Mouse (Mus musculus) limb, embryonic 14.5 days (tissue): ENCODE data around the gene Defa25. TPM values are rescaled to one million over a fixed set of nuclear protein-coding genes. Genes with fewer than 3 reads are reported as not detected.
"Not testable (repeated sequence)": the region's sequence is repeated elsewhere in the genome, so short reads cannot be mapped to it uniquely, and the experiment has no call there.

Source experiments
- ATAC-seq: fragments of 200-750 bp; cut with Nextera tagmentation; 2 replicates; pipeline ENCODE4 v1.8.0; 2017; ENCODE audit warnings: low read depth, moderate number of reproducible peaks, moderate TSS enrichment; ENCODE audit not compliant: low FRiP score
- DNase-seq: peaks from one replicate; pipeline ENCODE4 v3.0.0-alpha.2; 2015; ENCODE audit warnings: low spot score
- H3K27ac ChIP-seq: fragments of 300-500 bp; sonication (generic); replicated peaks from 2 replicates; pipeline ENCODE4 v1.5.1; 2014; ENCODE audit warnings: low read depth, mild to moderate bottlenecking, low read length, moderate library complexity, mixed read lengths
- H3K27me3 ChIP-seq: fragments of 300-500 bp; sonication (generic); 2 replicates; pipeline ENCODE4 v1.6.1; 2014; ENCODE audit warnings: low read length, mixed read lengths; ENCODE audit not compliant: control insufficient read depth, insufficient read depth
- H3K36me3 ChIP-seq: fragments of 300-500 bp; sonication (generic); 2 replicates; pipeline ENCODE4 v1.6.1; 2014; ENCODE audit warnings: mild to moderate bottlenecking, low read length, moderate library complexity, mixed read lengths; ENCODE audit not compliant: control insufficient read depth, insufficient read depth
- H3K4me1 ChIP-seq: fragments of 300-500 bp; sonication (generic); 2 replicates; pipeline ENCODE4 v1.6.1; 2014; ENCODE audit warnings: antibody characterized with exemption, low read length, mixed read lengths; ENCODE audit not compliant: control insufficient read depth, insufficient read depth
- H3K4me2 ChIP-seq: fragments of 300-500 bp; sonication (generic); replicated peaks from 2 replicates; pipeline ENCODE4 v1.6.1; 2014; ENCODE audit warnings: low read depth, mild to moderate bottlenecking, low read length, moderate library complexity; ENCODE audit not compliant: severe bottlenecking
- H3K4me3 ChIP-seq: fragments of 300-500 bp; sonication (generic); replicated peaks from 2 replicates; pipeline ENCODE4 v1.5.1; 2014; ENCODE audit warnings: low read length
- H3K9ac ChIP-seq: fragments of 300-500 bp; sonication (generic); 2 replicates; pipeline ENCODE4 v1.6.1; 2014; ENCODE audit warnings: mild to moderate bottlenecking, low read depth, low read length, moderate library complexity; ENCODE audit not compliant: severe bottlenecking
- H3K9me3 ChIP-seq: fragments of 300-500 bp; sonication (generic); 2 replicates; pipeline ENCODE4 v1.6.1; 2016; ENCODE audit warnings: low read length; ENCODE audit not compliant: control insufficient read depth
- POLR2A ChIP-seq: fragments of 200-500 bp; IDR thresholded peaks from 2 replicates; pipeline ENCODE4 v1.8.0; 2012; ENCODE audit warnings: inconsistent platforms, mild to moderate bottlenecking, moderate library complexity, borderline replicate concordance; ENCODE audit not compliant: insufficient read depth, insufficient read length; ENCODE audit errors: extremely low read depth
- WGBS: fragments of 180-500 bp; shearing (Covaris S2); extraction: QIAGEN DNeasy Blood & Tissue Kit; methylation state at CpG from one replicate; pipeline ENCODE4 v1.1.7; 2014; 5-methylcytosine and 5-hydroxymethylcytosine counted together
- polyA plus RNA-seq, 2 experiments: library from polyadenylated mRNA; depleted of rRNA in 1 of 2; stranded (reverse) in 1 of 2; unstranded in 1 of 2; fragments of >200 nt; fragmentation: Nextera tagmentation in 1 of 2; extraction: Ambion mirVana in 1 of 2; gene quantifications; 2 replicates each; pipeline versions ENCODE4 v1.2.1 to v1.2.3; 2012 to 2014

Gene Defa25
- polyA plus RNA-seq (2012; rRNA removed): not detected in 2 replicates
- polyA plus RNA-seq (2014; fragmentation: Nextera tagmentation; extraction: Ambion mirVana): not detected in 2 replicates

- H3K9me3 ChIP-seq, H3K4me1 ChIP-seq, DNase-seq, H3K36me3 ChIP-seq, ATAC-seq, H3K27ac ChIP-seq, H3K4me2 ChIP-seq, H3K4me3 ChIP-seq, H3K9ac ChIP-seq, H3K27me3 ChIP-seq: not testable (repeated sequence)
Observed at GRCm38 (mm10) chr8:21084142-21084541, at the start of gene Defa25. Defa25 (plus strand) TSS chr8:21084442.

- ATAC-seq, H3K4me3 ChIP-seq, H3K27me3 ChIP-seq, H3K9ac ChIP-seq, H3K4me1 ChIP-seq, H3K4me2 ChIP-seq, H3K27ac ChIP-seq, H3K36me3 ChIP-seq, H3K9me3 ChIP-seq, DNase-seq: not testable (repeated sequence)
- WGBS: no CpG with 5 or more reads among the region's 1 CpGs
Observed at GRCm38 (mm10) chr8:21054747-21055146, 29.5 kb upstream of the Defa25 start, which contains the start of gene Defa23. Defa23 (plus strand) TSS chr8:21055047.

- not testable (repeated sequence) for H3K27ac ChIP-seq, DNase-seq, H3K4me1 ChIP-seq, H3K9me3 ChIP-seq, ATAC-seq, H3K36me3 ChIP-seq, H3K9ac ChIP-seq, H3K4me3 ChIP-seq, H3K27me3 ChIP-seq, H3K4me2 ChIP-seq
- WGBS: 61% methylated on average over 1 of the region's 1 CpGs
Observed at GRCm38 (mm10) chr8:21064738-21065137, 19.5 kb upstream of the Defa25 start, which contains the start of gene Defa35. Defa35 (plus strand) TSS chr8:21065038.

GRCm38 (mm10) chr8:21093106-21093505 lies 8.9 kb downstream of the Defa25 start:
- no peaks in the 10 kb centered on the region for H3K27me3 ChIP-seq
- ATAC-seq (no peak), DNase-seq (peak; percentile 3)
- H3K4me3 ChIP-seq: no peak overlapping the region
- H3K9ac ChIP-seq: no peak overlapping the region
- no peaks in the 10 kb centered on the region for H3K4me1 ChIP-seq
- no peak overlapping the region for H3K4me2 ChIP-seq
- WGBS: 51% methylated on average over 4 of the region's 4 CpGs
- TF ChIP-seq POLR2A: no peak
- H3K36me3 ChIP-seq: no peaks in the 10 kb centered on the region
- no peaks in the 10 kb centered on the region for H3K9me3 ChIP-seq
- no peak overlapping the region for H3K27ac ChIP-seq

GRCm38 (mm10) chr8:21095950-21096349 lies 11.7 kb downstream of the Defa25 start, which contains the start of gene Gm14851:
Gm14851 (minus strand) TSS chr8:21096050.
- not testable (repeated sequence) for H3K4me3 ChIP-seq, DNase-seq, H3K27ac ChIP-seq, H3K9me3 ChIP-seq, H3K9ac ChIP-seq, H3K36me3 ChIP-seq, ATAC-seq, H3K27me3 ChIP-seq, H3K4me2 ChIP-seq, H3K4me1 ChIP-seq
- WGBS: no CpG with 5 or more reads among the region's 2 CpGs

- not testable (repeated sequence) for ATAC-seq, H3K4me2 ChIP-seq, H3K9ac ChIP-seq, H3K27ac ChIP-seq, H3K9me3 ChIP-seq, H3K4me1 ChIP-seq, H3K36me3 ChIP-seq, H3K4me3 ChIP-seq, H3K27me3 ChIP-seq, DNase-seq
- WGBS: 60% methylated on average over 3 of the region's 3 CpGs
Observed at GRCm38 (mm10) chr8:21134342-21134741, 50.1 kb downstream of the Defa25 start, which contains the start of gene Defa30. Defa30 (plus strand) TSS chr8:21134642.

Other genes starting within 250 kb of the Defa25 start
- not detected in 2 replicates for gene Defb33, start 191.8 kb upstream of the Defa25 start, polyA plus RNA-seq (2012; rRNA removed)
- gene Defb33, start 191.8 kb upstream of the Defa25 start, polyA plus RNA-seq (2014; fragmentation: Nextera tagmentation; extraction: Ambion mirVana): not detected in 2 replicates
- not detected in 2 replicates for gene Gm15056, start 181.8 kb upstream of the Defa25 start, polyA plus RNA-seq (2012; rRNA removed)
- not detected in 2 replicates for gene Gm15056, start 181.8 kb upstream of the Defa25 start, polyA plus RNA-seq (2014; fragmentation: Nextera tagmentation; extraction: Ambion mirVana)
- gene Gm6040, start 162.4 kb upstream of the Defa25 start, polyA plus RNA-seq (2012; rRNA removed): not detected in 2 replicates
- gene Gm6040, start 162.4 kb upstream of the Defa25 start, polyA plus RNA-seq (2014; fragmentation: Nextera tagmentation; extraction: Ambion mirVana): not detected in 2 replicates
- not detected in 2 replicates for gene AY761185, start 139.7 kb upstream of the Defa25 start, polyA plus RNA-seq (2012; rRNA removed)
- gene AY761185, start 139.7 kb upstream of the Defa25 start, polyA plus RNA-seq (2014; fragmentation: Nextera tagmentation; extraction: Ambion mirVana): not detected in 2 replicates
- gene Defa21, start 58.9 kb upstream of the Defa25 start, polyA plus RNA-seq (2012; rRNA removed): 0.49 and 0.52 TPM in 2 replicates
- gene Defa21, start 58.9 kb upstream of the Defa25 start, polyA plus RNA-seq (2014; fragmentation: Nextera tagmentation; extraction: Ambion mirVana): not detected in 2 replicates
- not detected in 2 replicates for gene Defa23, start 29.4 kb upstream of the Defa25 start, polyA plus RNA-seq (2012; rRNA removed)
- not detected in 2 replicates for gene Defa23, start 29.4 kb upstream of the Defa25 start, polyA plus RNA-seq (2014; fragmentation: Nextera tagmentation; extraction: Ambion mirVana)
- not detected in 2 replicates for gene Defa35, start 19.4 kb upstream of the Defa25 start, polyA plus RNA-seq (2012; rRNA removed)
- not detected in 2 replicates for gene Defa35, start 19.4 kb upstream of the Defa25 start, polyA plus RNA-seq (2014; fragmentation: Nextera tagmentation; extraction: Ambion mirVana)
- not detected in 2 replicates for gene Gm14851, start 11.6 kb downstream of the Defa25 start, polyA plus RNA-seq (2012; rRNA removed)
- gene Gm14851, start 11.6 kb downstream of the Defa25 start, polyA plus RNA-seq (2014; fragmentation: Nextera tagmentation; extraction: Ambion mirVana): not detected in 2 replicates
- not detected in 2 replicates for gene Defa30, start 50.2 kb downstream of the Defa25 start, polyA plus RNA-seq (2012; rRNA removed)
- gene Defa30, start 50.2 kb downstream of the Defa25 start, polyA plus RNA-seq (2014; fragmentation: Nextera tagmentation; extraction: Ambion mirVana): not detected in 2 replicates
- gene Defa22, start 77.8 kb downstream of the Defa25 start, polyA plus RNA-seq (2012; rRNA removed): not detected in 2 replicates
- not detected in 2 replicates for gene Defa22, start 77.8 kb downstream of the Defa25 start, polyA plus RNA-seq (2014; fragmentation: Nextera tagmentation; extraction: Ambion mirVana)
- gene Defa31, start 107.2 kb downstream of the Defa25 start, polyA plus RNA-seq (2012; rRNA removed): not detected in 2 replicates
- gene Defa31, start 107.2 kb downstream of the Defa25 start, polyA plus RNA-seq (2014; fragmentation: Nextera tagmentation; extraction: Ambion mirVana): not detected in 2 replicates
- gene Gm15293, start 117.1 kb downstream of the Defa25 start, polyA plus RNA-seq (2012; rRNA removed): not detected in 2 replicates
- gene Gm15293, start 117.1 kb downstream of the Defa25 start, polyA plus RNA-seq (2014; fragmentation: Nextera tagmentation; extraction: Ambion mirVana): not detected in 2 replicates
- gene Gm15292, start 165.3 kb downstream of the Defa25 start, polyA plus RNA-seq (2012; rRNA removed): not detected in 2 replicates
- gene Gm15292, start 165.3 kb downstream of the Defa25 start, polyA plus RNA-seq (2014; fragmentation: Nextera tagmentation; extraction: Ambion mirVana): not detected in 2 replicates
- not detected in 2 replicates for gene Defa27, start 231.1 kb downstream of the Defa25 start, polyA plus RNA-seq (2012; rRNA removed)
- not detected in 2 replicates for gene Defa27, start 231.1 kb downstream of the Defa25 start, polyA plus RNA-seq (2014; fragmentation: Nextera tagmentation; extraction: Ambion mirVana)
- gene Defa29, start 242.6 kb downstream of the Defa25 start, polyA plus RNA-seq (2012; rRNA removed): not detected in 2 replicates
- gene Defa29, start 242.6 kb downstream of the Defa25 start, polyA plus RNA-seq (2014; fragmentation: Nextera tagmentation; extraction: Ambion mirVana): not detected in 2 replicates